Mouse (Mus musculus) neutrophil, adult 59 days (primary cell): Measurements from ENCODE around the gene Glrx2. TPM values are rescaled to one million over a fixed set of nuclear protein-coding genes. Genes with fewer than 3 reads are reported as not detected.

ENCODE experiments used
- total RNA-seq, 2 experiments: library from RNA; stranded (reverse); gene quantifications; 1 replicate in 1 of 2; 2 replicates in 1 of 2; pipeline ENCODE4 v1.2.4; 2023

The Glrx2 gene
- total RNA-seq = 10 to 100 TPM; 20.8 to 29.5 TPM

GRCm38 (mm10) chr1:143716038-143716437, at the start of gene Glrx2:
Gene Glrx2 (plus strand): TSS chr1:143716338.

GRCm38 (mm10) chr1:143702741-143703262, 13.3 kb upstream of the Glrx2 start, which contains the start of gene Cdc73:
Gene Cdc73 (minus strand): TSS chr1:143702893.

GRCm38 (mm10) chr1:143776446-143777411, 60.6 kb downstream of the Glrx2 start, which contains the start of the genes Trove2 and Uchl5:
Gene Trove2 (minus strand): TSS chr1:143777068.
Gene Uchl5 (plus strand): TSS chr1:143777272.

Other genes starting within 250 kb of the Glrx2 start
- not detected for gene B3galt2, start 75.7 kb upstream of the Glrx2 start, total RNA-seq
- gene Cdc73, start 13.4 kb upstream of the Glrx2 start, total RNA-seq = 10 to 100 TPM; 56.0 to 57.3 TPM
- gene Trove2, start 60.7 kb downstream of the Glrx2 start, total RNA-seq = 1 to 10 TPM; 1.5 TPM
- 10 to 100 TPM; 27.8 to 29.0 TPM for gene Uchl5, start 60.9 kb downstream of the Glrx2 start, total RNA-seq